Mouse (Mus musculus): ENCODE results near the gene Tspo. TPM values are rescaled to one million over a fixed set of nuclear protein-coding genes. Genes with fewer than 3 reads are reported as not detected.

Gene Tspo
- polyA plus RNA-seq, 1 experiment = 402 TPM

GRCm38 (mm10) chr15:83524333-83524729 lies 39.1 kb upstream of the Tspo start:
- peaks cover 14% of the 10 kb centered on the region; the same call in 1 of the 2 replicates for H3K4me1 ChIP-seq (ENCODE audit: control insufficient read depth, insufficient read depth, low read length)
- TF ChIP-seq POLR2A (IDR thresholded peaks at IDR 0.05; ENCODE audit: low read depth, low read length) (no peak), CTCF (conservative IDR thresholded peaks at IDR 0.05; ENCODE audit: insufficient read depth, insufficient read length, low read depth, low read length) (no peak)
- WGBS = 81% methylated on average over 3 of the region's 3 CpGs

GRCm38 (mm10) chr15:83526424-83527091 lies 36.8 kb upstream of the Tspo start, which contains the start of gene Bik:
TSS of gene Bik (plus strand) at chr15:83526862.
- TF ChIP-seq POLR2A (IDR thresholded peaks at IDR 0.05; ENCODE audit: low read depth, low read length) = peak; percentile 59
- no peak for TF ChIP-seq CTCF (conservative IDR thresholded peaks at IDR 0.05; ENCODE audit: insufficient read depth, insufficient read length, low read depth, low read length)
- peaks cover 27% of the 10 kb centered on the region for H3K4me1 ChIP-seq (ENCODE audit: control insufficient read depth, insufficient read depth, low read length)
- H3K27me3 ChIP-seq (replicated peaks; ENCODE audit: control insufficient read depth, insufficient read depth, low read length) = no peaks in the 10 kb centered on the region
- peak within 1 kb of the TSS; percentile 47 for H3K27ac ChIP-seq (ENCODE audit: insufficient read depth, low read depth, low read length)
- no peaks in the 10 kb centered on the region for H3K36me3 ChIP-seq (ENCODE audit: control insufficient read depth, insufficient read depth, low read length)
- peak; percentile 80 for DNase-seq
- peak within 1 kb of the TSS; percentile 83 for H3K4me3 ChIP-seq (ENCODE audit: insufficient read depth, low read depth, low read length)
- under 1% methylated on average over 45 of the region's 45 CpGs for WGBS

More at GRCm38 (mm10) chr15:83524333-83524729, 39.1 kb upstream of the Tspo start:
- Histone ChIP-seq H3K36me3 (ENCODE audit: control insufficient read depth, insufficient read depth, low read length) (no peaks in the 10 kb centered on the region), H3K4me3 (ENCODE audit: insufficient read depth, low read depth, low read length) (no peak overlapping the region), H3K27me3 (replicated peaks; ENCODE audit: control insufficient read depth, insufficient read depth, low read length) (no peaks in the 10 kb centered on the region), H3K27ac (ENCODE audit: insufficient read depth, low read depth, low read length) (no peak overlapping the region)
- DNase-seq = no peak

- H3K4me1 ChIP-seq (ENCODE audit: control insufficient read depth, insufficient read depth, low read length) = peaks cover 24% of the 10 kb centered on the region
- TF ChIP-seq CTCF (conservative IDR thresholded peaks at IDR 0.05; ENCODE audit: insufficient read depth, insufficient read length, low read depth, low read length) (no peak), POLR2A (IDR thresholded peaks at IDR 0.05; ENCODE audit: low read depth, low read length) (no peak)
- peak overlapping the region; percentile 47 for H3K27ac ChIP-seq (ENCODE audit: insufficient read depth, low read depth, low read length)
- peak overlapping the region; percentile 83 for H3K4me3 ChIP-seq (ENCODE audit: insufficient read depth, low read depth, low read length)
- no peaks in the 10 kb centered on the region for H3K36me3 ChIP-seq (ENCODE audit: control insufficient read depth, insufficient read depth, low read length)
- no peaks in the 10 kb centered on the region for H3K27me3 ChIP-seq (replicated peaks; ENCODE audit: control insufficient read depth, insufficient read depth, low read length)
- DNase-seq = no peak
- 6% methylated on average over 26 of the region's 26 CpGs for WGBS
Observed at GRCm38 (mm10) chr15:83527092-83527437, 36.3 kb upstream of the Tspo start.

GRCm38 (mm10) chr15:83527747-83528146 lies 35.6 kb upstream of the Tspo start:
- 61% methylated on average over 2 of the region's 2 CpGs for WGBS
- TF ChIP-seq POLR2A (IDR thresholded peaks at IDR 0.05; ENCODE audit: low read depth, low read length) = no peak
- TF ChIP-seq CTCF (conservative IDR thresholded peaks at IDR 0.05; ENCODE audit: insufficient read depth, insufficient read length, low read depth, low read length) = no peak
- Histone ChIP-seq H3K4me1 (ENCODE audit: control insufficient read depth, insufficient read depth, low read length) (peaks cover 20% of the 10 kb centered on the region), H3K4me3 (ENCODE audit: insufficient read depth, low read depth, low read length) (peak overlapping the region; percentile 83), H3K27ac (ENCODE audit: insufficient read depth, low read depth, low read length) (peak overlapping the region; percentile 33; the same call in 1 of the 2 replicates), H3K36me3 (ENCODE audit: control insufficient read depth, insufficient read depth, low read length) (no peaks in the 10 kb centered on the region), H3K27me3 (replicated peaks; ENCODE audit: control insufficient read depth, insufficient read depth, low read length) (no peaks in the 10 kb centered on the region)
- no peak for DNase-seq

- Histone ChIP-seq H3K27me3 (replicated peaks; ENCODE audit: control insufficient read depth, insufficient read depth, low read length) (no peaks in the 10 kb centered on the region), H3K4me3 (ENCODE audit: insufficient read depth, low read depth, low read length) (no peak overlapping the region), H3K4me1 (ENCODE audit: control insufficient read depth, insufficient read depth, low read length) (peaks cover 22% of the 10 kb centered on the region), H3K36me3 (ENCODE audit: control insufficient read depth, insufficient read depth, low read length) (no peaks in the 10 kb centered on the region), H3K27ac (ENCODE audit: insufficient read depth, low read depth, low read length) (peak overlapping the region; percentile 97)
- 46% methylated on average over 4 of the region's 4 CpGs for WGBS
- TF ChIP-seq POLR2A (IDR thresholded peaks at IDR 0.05; ENCODE audit: low read depth, low read length) (no peak), CTCF (conservative IDR thresholded peaks at IDR 0.05; ENCODE audit: insufficient read depth, insufficient read length, low read depth, low read length) (no peak)
- peak; percentile 85 for DNase-seq
Observed at GRCm38 (mm10) chr15:83528892-83529291, 34.5 kb upstream of the Tspo start.

GRCm38 (mm10) chr15:83529765-83530164 lies 33.6 kb upstream of the Tspo start:
- peak; percentile 86 for DNase-seq
- TF ChIP-seq CTCF (conservative IDR thresholded peaks at IDR 0.05; ENCODE audit: insufficient read depth, insufficient read length, low read depth, low read length) (no peak), POLR2A (IDR thresholded peaks at IDR 0.05; ENCODE audit: low read depth, low read length) (no peak)
- peak overlapping the region; percentile 97 for H3K27ac ChIP-seq (ENCODE audit: insufficient read depth, low read depth, low read length)

GRCm38 (mm10) chr15:83530233-83530632 lies 33.2 kb upstream of the Tspo start:
- H3K27me3 ChIP-seq (replicated peaks; ENCODE audit: control insufficient read depth, insufficient read depth, low read length) = no peaks in the 10 kb centered on the region
- H3K4me1 ChIP-seq (ENCODE audit: control insufficient read depth, insufficient read depth, low read length) = peaks cover 30% of the 10 kb centered on the region
- peak; percentile 92 for DNase-seq
- no peak overlapping the region for H3K4me3 ChIP-seq (ENCODE audit: insufficient read depth, low read depth, low read length)
- TF ChIP-seq POLR2A (IDR thresholded peaks at IDR 0.05; ENCODE audit: low read depth, low read length) (no peak), CTCF (conservative IDR thresholded peaks at IDR 0.05; ENCODE audit: insufficient read depth, insufficient read length, low read depth, low read length) (no peak)
- H3K27ac ChIP-seq (ENCODE audit: insufficient read depth, low read depth, low read length) = peak overlapping the region; percentile 97
- H3K36me3 ChIP-seq (ENCODE audit: control insufficient read depth, insufficient read depth, low read length) = no peaks in the 10 kb centered on the region
- WGBS = 12% methylated on average over 9 of the region's 9 CpGs

More at GRCm38 (mm10) chr15:83529765-83530164, 33.6 kb upstream of the Tspo start:
- no peaks in the 10 kb centered on the region for H3K36me3 ChIP-seq (ENCODE audit: control insufficient read depth, insufficient read depth, low read length)
- H3K4me1 ChIP-seq (ENCODE audit: control insufficient read depth, insufficient read depth, low read length) = peaks cover 25% of the 10 kb centered on the region
- no peaks in the 10 kb centered on the region for H3K27me3 ChIP-seq (replicated peaks; ENCODE audit: control insufficient read depth, insufficient read depth, low read length)
- 35% methylated on average over 5 of the region's 5 CpGs for WGBS
- H3K4me3 ChIP-seq (ENCODE audit: insufficient read depth, low read depth, low read length) = no peak overlapping the region

Measured in kidney, adult 2 months (tissue).